ENCODE assay signal across 9 mouse cellular contexts in genomic region chr17:48095718-48096121, GRCm38 (mm10). TPM values are rescaled to one million over a fixed set of nuclear protein-coding genes. Genes with fewer than 3 reads are reported as not detected.
DNase-seq lines count a peak whose midpoint lies in the region; ATAC-seq and TF ChIP-seq lines count a peak whose summit lies in the region.
"Had no signal": no experiment of that assay in that cellular context is flagged by ENCODE, and none has a peak within 500 bp of the region (broad histone marks: within the 10 kb centered on the region; RNA-seq: fewer than 3 reads in every experiment).

No protein-coding gene starts in this region.

- no peak for TF ChIP-seq POLR2A in cerebellum, adult 2 months (IDR thresholded peaks at IDR 0.05; ENCODE audit: borderline replicate concordance, insufficient read depth, low read length)

- peak overlapping the region; percentile 24; the same call in 1 of the 2 replicates for H3K4me2 ChIP-seq in lung, embryonic 16.5 days (ENCODE audit: low read depth, low read length)
- H3K4me2 ChIP-seq in forebrain, embryonic 12.5 days: peak overlapping the region; percentile 34; the same call in 1 of the 2 replicates
- H3K4me2 ChIP-seq in limb, embryonic 12.5 days: peak overlapping the region; percentile 74
- H3K4me2 ChIP-seq in stomach, embryonic 15.5 days: 0 out of 2 replicates have a peak overlapping the region, but pooled peaks have one; percentile 22

- no peak overlapping the region for H3K9ac ChIP-seq in lung, embryonic 16.5 days (ENCODE audit: low read length)
- no peak overlapping the region for H3K9ac ChIP-seq in forebrain, embryonic 12.5 days
- 0 out of 2 replicates have a peak overlapping the region, but pooled peaks have one; percentile 31 for H3K9ac ChIP-seq in limb, embryonic 12.5 days (replicated peaks)
- H3K9ac ChIP-seq in stomach, embryonic 15.5 days: no peak overlapping the region

- H3K27ac ChIP-seq in lung, embryonic 16.5 days (ENCODE audit: low read length): no peak overlapping the region
- no peak overlapping the region for H3K27ac ChIP-seq in forebrain, embryonic 12.5 days
- H3K27ac ChIP-seq in limb, embryonic 12.5 days: 0 out of 2 replicates have a peak overlapping the region, but pooled peaks have one; percentile 17
- H3K27ac ChIP-seq in stomach, embryonic 15.5 days: no peak overlapping the region
- H3K27ac ChIP-seq in cerebellum, adult 2 months (ENCODE audit: insufficient read depth, low read length): no peak overlapping the region

- DNase-seq in lung, postnatal 4 days: no peak
- no peak for DNase-seq in cerebellum, adult 2 months
- DNase-seq in urinary bladder, postnatal 25 days (ENCODE audit: low spot score): no peak
- DNase-seq in frontal cortex, postnatal 10 days (ENCODE audit: low spot score in 2 of 2): no peak
- DNase-seq: kidney, adult 11 months had no signal

- ATAC-seq in lung, embryonic 16.5 days (ENCODE audit: low read depth): no peak
- ATAC-seq in forebrain, embryonic 12.5 days (ENCODE audit: low FRiP score): no peak
- ATAC-seq in limb, embryonic 12.5 days (ENCODE audit: insufficient number of reproducible peaks, insufficient read depth, low FRiP score, low TSS enrichment, low read depth): no peak
- no peak for ATAC-seq in stomach, embryonic 15.5 days (ENCODE audit: insufficient read depth, low FRiP score, low read depth)

- peak overlapping the region; percentile 16 for H3K4me3 ChIP-seq in lung, embryonic 16.5 days (ENCODE audit: low read length)
- peak overlapping the region; percentile 13 for H3K4me3 ChIP-seq in forebrain, embryonic 12.5 days (replicated peaks)
- H3K4me3 ChIP-seq in limb, embryonic 12.5 days (replicated peaks): peak overlapping the region; percentile 39
- 0 out of 2 replicates have a peak overlapping the region, but pooled peaks have one; percentile 11 for H3K4me3 ChIP-seq in stomach, embryonic 15.5 days (replicated peaks)
- H3K4me3 ChIP-seq in cerebellum, adult 2 months (replicated peaks; ENCODE audit: insufficient read depth, low read depth, low read length): no peak overlapping the region

- peaks cover 46% of the 10 kb centered on the region for H3K27me3 ChIP-seq in lung, embryonic 16.5 days (ENCODE audit: control insufficient read depth, insufficient read depth, low read depth, low read length)
- H3K27me3 ChIP-seq in forebrain, embryonic 12.5 days: peaks cover 82% of the 10 kb centered on the region
- peaks cover 70% of the 10 kb centered on the region for H3K27me3 ChIP-seq in limb, embryonic 12.5 days
- peaks cover 47% of the 10 kb centered on the region for H3K27me3 ChIP-seq in stomach, embryonic 15.5 days (replicated peaks)
- peaks cover 2% of the 10 kb centered on the region; the same call in 1 of the 2 replicates for H3K27me3 ChIP-seq in cerebellum, adult 2 months (ENCODE audit: control insufficient read depth, insufficient read depth, low read length)

- WGBS in lung, embryonic 16.5 days: 1% methylated on average over 26 of the region's 26 CpGs
- under 1% methylated on average over 26 of the region's 26 CpGs for WGBS in forebrain, embryonic 12.5 days
- 1% methylated on average over 26 of the region's 26 CpGs for WGBS in limb, embryonic 12.5 days
- 4% methylated on average over 26 of the region's 26 CpGs for WGBS in stomach, embryonic 15.5 days
- 11% methylated on average over 26 of the region's 26 CpGs for WGBS in cerebellum, adult 2 months

- peaks cover 4% of the 10 kb centered on the region; the same call in 1 of the 2 replicates for H3K9me3 ChIP-seq in lung, embryonic 16.5 days (ENCODE audit: control insufficient read depth, low read length)
- 0 out of 2 replicates have a peak, but pooled peaks cover 4% of the 10 kb centered on the region for H3K9me3 ChIP-seq in forebrain, embryonic 12.5 days
- H3K9me3 ChIP-seq in limb, embryonic 12.5 days: peaks cover 9% of the 10 kb centered on the region; the same call in 1 of the 2 replicates
- no peaks in the 10 kb centered on the region for H3K9me3 ChIP-seq in stomach, embryonic 15.5 days

- no peak for TF ChIP-seq CTCF in cerebellum, adult 2 months (IDR thresholded peaks at IDR 0.05; ENCODE audit: borderline replicate concordance, insufficient read depth, low read depth, low read length)

- H3K36me3 ChIP-seq in lung, embryonic 16.5 days (ENCODE audit: control insufficient read depth, insufficient read depth, low read length): no peaks in the 10 kb centered on the region
- H3K36me3 ChIP-seq in forebrain, embryonic 12.5 days (replicated peaks): no peaks in the 10 kb centered on the region
- H3K36me3 ChIP-seq in limb, embryonic 12.5 days: no peaks in the 10 kb centered on the region
- no peaks in the 10 kb centered on the region for H3K36me3 ChIP-seq in stomach, embryonic 15.5 days

- peaks cover 30% of the 10 kb centered on the region for H3K4me1 ChIP-seq in lung, embryonic 16.5 days (replicated peaks; ENCODE audit: control insufficient read depth, insufficient read depth, low read length)
- peaks cover 46% of the 10 kb centered on the region for H3K4me1 ChIP-seq in forebrain, embryonic 12.5 days
- peaks cover 69% of the 10 kb centered on the region for H3K4me1 ChIP-seq in limb, embryonic 12.5 days (replicated peaks)
- H3K4me1 ChIP-seq in stomach, embryonic 15.5 days: peaks cover 34% of the 10 kb centered on the region
- peaks cover 4% of the 10 kb centered on the region; the same call in 1 of the 2 replicates for H3K4me1 ChIP-seq in cerebellum, adult 2 months (ENCODE audit: control insufficient read depth, insufficient read depth, low read length)

RNA-seq across cellular contexts. Expression of gene 1700067P10Rik, which starts 6.6 kb away (rescaled TPM):
- polyA plus RNA-seq in lung, embryonic 16.5 days (2015; fragmentation: Nextera tagmentation; extraction: Ambion mirVana): not detected in 2 replicates
- polyA plus RNA-seq in forebrain, embryonic 12.5 days (2016; fragmentation: Nextera tagmentation; extraction: Ambion mirVana): not detected in 2 replicates
- polyA plus RNA-seq in limb, embryonic 12.5 days (2016; fragmentation: Nextera tagmentation; extraction: Ambion mirVana): not detected in 2 replicates
- polyA plus RNA-seq in stomach, embryonic 15.5 days (2015; fragmentation: Nextera tagmentation; extraction: Ambion mirVana): not detected in 2 replicates
- 0.13 TPM in 2 replicates for polyA plus RNA-seq in cerebellum, adult 2 months (2012; rRNA removed)

RNA-seq across cellular contexts. Expression of gene 9830107B12Rik, which starts 50.3 kb away (rescaled TPM):
- not detected in 2 replicates for polyA plus RNA-seq in lung, embryonic 16.5 days (2015; fragmentation: Nextera tagmentation; extraction: Ambion mirVana)
- not detected in 2 replicates for polyA plus RNA-seq in forebrain, embryonic 12.5 days (2016; fragmentation: Nextera tagmentation; extraction: Ambion mirVana)
- not detected in 2 replicates for polyA plus RNA-seq in limb, embryonic 12.5 days (2016; fragmentation: Nextera tagmentation; extraction: Ambion mirVana)
- polyA plus RNA-seq in stomach, embryonic 15.5 days (2015; fragmentation: Nextera tagmentation; extraction: Ambion mirVana): 0.19 and 0.27 TPM in 2 replicates
- polyA plus RNA-seq in cerebellum, adult 2 months (2012; rRNA removed): not detected in 2 replicates

RNA-seq across cellular contexts. Expression of gene 1700122O11Rik, which starts 57.6 kb away (rescaled TPM):
- not detected in 2 replicates for polyA plus RNA-seq in lung, embryonic 16.5 days (2015; fragmentation: Nextera tagmentation; extraction: Ambion mirVana)
- polyA plus RNA-seq in forebrain, embryonic 12.5 days (2016; fragmentation: Nextera tagmentation; extraction: Ambion mirVana): not detected in 2 replicates
- not detected in 2 replicates for polyA plus RNA-seq in limb, embryonic 12.5 days (2016; fragmentation: Nextera tagmentation; extraction: Ambion mirVana)
- 0.18 TPM in 1 of 2 replicates, not detected in the other for polyA plus RNA-seq in stomach, embryonic 15.5 days (2015; fragmentation: Nextera tagmentation; extraction: Ambion mirVana)
- not detected in 2 replicates for polyA plus RNA-seq in cerebellum, adult 2 months (2012; rRNA removed)

Comparison
In these comparisons a context has a peak if more than half of its experiments do, and no peak if none do; other contexts are left out.
1. H3K4me2 ChIP-seq: peak in every context shown above with its lines; median percentile 74 in limb, embryonic 12.5 days; 34 in forebrain, embryonic 12.5 days; 24 in lung, embryonic 16.5 days; 22 in stomach, embryonic 15.5 days.